Mouse (Mus musculus) left cerebral cortex, adult 18-20 months (tissue): ENCODE data around the gene Grasp. TPM values are rescaled to one million over a fixed set of nuclear protein-coding genes. Genes with fewer than 3 reads are reported as not detected.

ENCODE experiments used
- DNase-seq, 2 experiments: peaks; one replicate each; pipeline ENCODE4 v3.0.0; 2021 to 2022; ENCODE audit warnings: low spot score in 2 of 2, mixed read lengths in 1 of 2
- microRNA-seq, 2 experiments: library from miRNA; unstranded; fragments of <30 nt; microRNA quantifications; one replicate each; pipeline ENCODE4 v1.2.0; 2021
- total RNA-seq, 2 experiments: library from RNA; stranded (reverse); gene quantifications; 2 replicates each; pipeline ENCODE4 v1.2.3; 2021

The Grasp gene
- total RNA-seq, 2 experiments from 2014 or later = 77.7 to 111 TPM

- DNase-seq = no peak
Observed at GRCm38 (mm10) chr15:101270101-101270820, 46.3 kb downstream of the Grasp start.

- DNase-seq = no peak
Observed at GRCm38 (mm10) chr15:101271107-101271506, 47.1 kb downstream of the Grasp start.

- DNase-seq = no peak
Observed at GRCm38 (mm10) chr15:101271513-101271912, 47.5 kb downstream of the Grasp start.

- DNase-seq = no peak
Observed at GRCm38 (mm10) chr15:101274380-101274779, 50.4 kb downstream of the Grasp start.

GRCm38 (mm10) chr15:101277351-101277899 lies 53.4 kb downstream of the Grasp start:
- no peak for DNase-seq

GRCm38 (mm10) chr15:101278589-101278988 lies 54.6 kb downstream of the Grasp start:
- DNase-seq = no peak

GRCm38 (mm10) chr15:101279430-101279999 lies 55.5 kb downstream of the Grasp start:
- no peak for DNase-seq

Small RNAs within 50 kb of the gene (microRNA-seq; reads per million reads assigned to microRNA genes)
- 5.5 to 5.9 reads per million in 2 experiments for gene Mir6962

Other genes with a start within 250 kb of the Grasp start
- not detected for gene Gm47841, start 176.8 kb upstream of the Grasp start, total RNA-seq
- gene Fignl2, start 145.6 kb upstream of the Grasp start, total RNA-seq = 1 to 10 TPM; 1.3 to 1.4 TPM
- gene Ankrd33, start 108.4 kb upstream of the Grasp start, total RNA-seq = not detected
- 10 to 100 TPM; 12.1 to 14.2 TPM for gene Acvrl1, start 95.7 kb upstream of the Grasp start, total RNA-seq
- 100 to 1,000 TPM; 102 to 112 TPM for gene Acvr1b, start 50.1 kb upstream of the Grasp start, total RNA-seq
- 100 to 1,000 TPM; 171 to 181 TPM for gene Nr4a1, start 30.1 kb downstream of the Grasp start, total RNA-seq
- gene Atg101, start 60.1 kb downstream of the Grasp start, total RNA-seq = 10 to 100 TPM; 45.5 to 53.6 TPM
- under 1 TPM; 0.40 to 0.42 TPM for gene 6030408B16Rik, start 69.0 kb downstream of the Grasp start, total RNA-seq
- gene Krt80, start 146.0 kb downstream of the Grasp start, total RNA-seq = 1 to 10 TPM; 2.2 to 3.3 TPM
- gene Krt7, start 186.9 kb downstream of the Grasp start, total RNA-seq = not detected
- gene Krt87, start 214.6 kb downstream of the Grasp start, total RNA-seq = under 1 TPM in 1 of 2 experiments, not detected in 1; 0.21 TPM
- gene Krt88, start 223.6 kb downstream of the Grasp start, total RNA-seq = not detected
- not detected for gene Krt81, start 239.6 kb downstream of the Grasp start, total RNA-seq
- gene Krt86, start 249.3 kb downstream of the Grasp start, total RNA-seq = not detected